Mouse (Mus musculus) hematopoietic stem cell, adult 5-6 weeks (primary cell): ENCODE data around the gene Vmn1r163. TPM values are rescaled to one million over a fixed set of nuclear protein-coding genes. Genes with fewer than 3 reads are reported as not detected.
"Not testable (repeated sequence)": the region's sequence is repeated elsewhere in the genome, so short reads cannot be mapped to it uniquely, and the experiment has no call there.

Experiments used
- ATAC-seq, 2 experiments: fragments of 125-278 bp in 1 of 2; replicated peaks in 1 of 2; 2 replicates each; pipeline ENCODE4 v1.8.0; 2016 to 2017; ENCODE audit warnings: inconsistent platforms in 2 of 2, mild to moderate bottlenecking in 2 of 2, moderate number of reproducible peaks in 2 of 2, low read depth in 1 of 2, moderate TSS enrichment in 1 of 2; ENCODE audit not compliant: low FRiP score in 2 of 2, poor library complexity in 2 of 2, severe bottlenecking in 2 of 2, insufficient read depth in 1 of 2, low TSS enrichment in 1 of 2
- total RNA-seq: library from RNA; stranded (forward); fragments of 172-1452, 232-1000 nt; gene quantifications from 2 replicates; pipeline ENCODE4 v1.2.3, GENCODE M21; 2017

Gene Vmn1r163
- not detected in 2 replicates for total RNA-seq

DNA sequence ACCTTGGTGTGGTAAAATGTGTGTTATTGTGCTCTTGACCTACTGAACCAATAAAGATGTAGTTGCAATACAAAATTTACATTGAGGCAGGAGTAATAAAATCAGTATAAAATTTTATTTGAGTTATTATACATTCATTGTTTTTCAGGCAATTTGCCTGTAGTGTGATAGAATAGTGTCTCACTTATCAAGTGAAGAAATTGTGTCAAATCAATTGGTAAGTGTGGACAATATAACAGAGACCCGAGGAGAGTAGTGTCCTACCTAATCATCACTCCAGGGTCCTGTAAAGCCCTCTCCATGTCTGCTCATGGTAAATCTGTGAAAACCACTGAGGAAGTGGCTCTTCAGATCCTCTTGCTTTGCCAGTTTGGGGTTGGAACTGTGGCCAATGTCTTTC, at the start of gene Vmn1r163:
Vmn1r163 (plus strand) TSS at position 301 of the 400 bp plus-strand sequence.
- not testable (repeated sequence) for ATAC-seq

DNA sequence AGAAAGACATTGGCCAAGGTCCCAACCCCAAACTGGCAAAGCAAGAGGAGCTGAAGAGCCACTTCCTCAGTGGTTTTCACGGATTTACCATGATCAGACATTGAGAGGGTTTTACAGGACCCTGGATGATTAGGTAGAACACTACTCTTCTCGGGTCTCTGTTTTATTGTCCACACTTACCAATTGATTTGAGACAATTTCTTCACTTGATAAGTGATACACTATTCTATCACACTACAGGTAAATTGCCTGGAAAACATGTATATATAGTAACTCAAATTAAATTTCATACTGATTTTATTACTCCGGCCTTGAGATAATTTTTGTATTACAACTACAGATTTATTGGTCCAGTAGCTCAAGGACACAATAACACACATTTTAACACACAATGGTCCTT, 35.5 kb upstream of the Vmn1r163 start, which contains the start of gene Gm4216:
Gm4216 (minus strand) TSS at position 101 of the 400 bp plus-strand sequence.
- not testable (repeated sequence) for ATAC-seq

DNA sequence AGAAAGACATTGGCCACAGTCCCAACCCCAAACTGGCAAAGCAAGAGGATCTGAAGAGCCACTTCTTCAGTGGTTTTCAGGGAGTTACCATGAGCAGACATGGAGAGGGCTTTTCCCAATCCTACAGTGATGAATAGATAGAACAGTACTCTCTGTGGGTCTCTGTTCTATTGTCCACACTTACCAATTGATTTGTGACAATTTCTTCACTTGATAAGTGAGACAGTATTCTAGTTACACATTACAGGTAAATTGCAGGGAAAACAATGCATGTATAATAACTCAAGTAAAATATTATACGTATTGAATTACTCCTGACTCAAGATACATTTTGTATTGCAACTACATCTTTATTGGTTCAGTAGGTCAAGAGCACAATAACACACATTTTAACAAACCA, 12.0 kb downstream of the Vmn1r163 start, which contains the start of gene Gm8720:
Gm8720 (minus strand) TSS at position 101 of the 400 bp plus-strand sequence.
- not testable (repeated sequence) for ATAC-seq

Other genes with a start within 250 kb of the Vmn1r163 start
- not detected in 2 replicates for gene Vmn1r159, start 211.9 kb upstream of the Vmn1r163 start, total RNA-seq
- gene Vmn1r160, start 184.3 kb upstream of the Vmn1r163 start, total RNA-seq: not detected in 2 replicates
- not detected in 2 replicates for gene Gm4214, start 70.9 kb upstream of the Vmn1r163 start, total RNA-seq
- not detected in 2 replicates for gene Gm4216, start 35.6 kb upstream of the Vmn1r163 start, total RNA-seq
- not detected in 2 replicates for gene Gm8720, start 11.9 kb downstream of the Vmn1r163 start, total RNA-seq
- not detected in 2 replicates for gene Gm10662, start 88.9 kb downstream of the Vmn1r163 start, total RNA-seq
- gene Vmn1r165, start 161.8 kb downstream of the Vmn1r163 start, total RNA-seq: not detected in 2 replicates
- gene Vmn1r166, start 196.1 kb downstream of the Vmn1r163 start, total RNA-seq: not detected in 2 replicates
- gene Gm6902, start 223.4 kb downstream of the Vmn1r163 start, total RNA-seq: not detected in 2 replicates
- not detected in 2 replicates for gene Nlrp4e, start 245.7 kb downstream of the Vmn1r163 start, total RNA-seq